Mouse (Mus musculus) kidney, postnatal 10 days (tissue): Measurements from ENCODE around the gene Stag2.

Source experiments
- DNase-seq: peaks from one replicate; pipeline ENCODE4 v3.0.0; 2021; ENCODE audit warnings: mixed read lengths

The Stag2 gene

GRCm38 (mm10) chrX:42250342-42250741, 101.2 kb downstream of the Stag2 start:
- no peak for DNase-seq

DNA sequence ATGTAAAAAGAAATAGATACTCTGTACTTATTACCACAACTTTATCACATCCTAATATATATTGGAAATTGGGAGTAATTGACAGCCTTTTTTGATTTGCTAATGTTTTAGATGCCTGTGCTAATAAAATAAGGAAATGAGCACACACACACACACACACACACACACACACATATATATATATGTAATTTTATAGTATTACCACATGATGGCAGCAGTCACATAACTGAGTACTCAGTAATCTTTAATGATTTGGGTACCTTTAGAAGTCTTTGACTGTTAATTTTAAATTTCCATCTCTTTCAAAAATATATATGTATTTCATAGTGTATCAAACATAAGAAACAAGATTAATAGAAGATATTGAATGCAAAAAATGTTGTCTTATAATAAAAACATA, 123.6 kb downstream of the Stag2 start:
- peak; percentile 7 for DNase-seq

- no peak for DNase-seq
Measured at GRCm38 (mm10) chrX:42290215-42290614, 141.1 kb downstream of the Stag2 start.

DNA sequence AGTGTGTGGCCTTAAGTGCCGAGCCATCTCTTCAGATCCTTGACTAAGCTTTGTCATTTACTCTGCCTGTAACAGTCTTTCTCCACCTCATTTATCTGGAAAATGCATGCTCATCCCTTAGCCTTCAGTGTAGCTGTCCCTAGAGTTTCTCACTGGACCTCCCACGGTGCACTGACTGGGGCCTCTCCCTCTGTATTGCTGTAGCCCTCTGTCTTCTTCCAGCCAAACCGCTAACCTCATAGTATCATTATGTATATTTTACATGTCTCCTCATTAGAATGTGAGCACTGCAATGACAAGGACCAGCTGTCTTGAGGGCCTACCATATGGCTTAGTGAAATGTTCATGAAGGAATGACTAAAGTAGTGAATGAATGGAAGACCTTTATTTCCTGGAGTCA, 166.1 kb downstream of the Stag2 start:
- no peak for DNase-seq

- DNase-seq: no peak
Measured at GRCm38 (mm10) chrX:42320424-42320823, 171.3 kb downstream of the Stag2 start.

DNA sequence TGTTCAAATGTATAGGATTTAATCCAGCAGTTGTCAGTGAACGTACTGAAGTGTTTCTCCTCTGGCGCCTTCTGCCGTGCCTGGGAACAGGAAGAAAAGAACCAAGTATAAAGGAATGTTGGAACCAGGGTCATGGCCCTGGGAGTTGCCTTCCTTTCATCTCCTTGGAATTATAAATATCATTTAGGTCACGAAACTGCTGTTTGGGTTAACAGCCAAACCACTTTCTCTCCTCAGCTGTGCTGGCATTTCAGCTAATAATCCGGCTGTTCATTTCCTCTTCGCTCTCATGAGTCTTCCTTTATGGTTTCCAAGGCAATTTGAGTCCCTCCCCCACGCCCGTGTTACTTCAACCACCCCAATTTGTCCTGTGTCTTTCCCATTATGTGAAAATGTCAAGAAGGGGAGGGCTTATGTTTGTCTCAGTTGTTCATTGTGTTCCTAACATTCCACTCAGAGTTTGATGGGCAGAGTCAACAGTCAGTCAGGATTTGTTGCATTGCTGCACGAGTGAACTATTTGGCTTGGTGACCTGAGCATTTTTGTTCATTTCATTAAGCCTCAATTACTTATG, 172.2 kb downstream of the Stag2 start:
- DNase-seq: no peak

DNA sequence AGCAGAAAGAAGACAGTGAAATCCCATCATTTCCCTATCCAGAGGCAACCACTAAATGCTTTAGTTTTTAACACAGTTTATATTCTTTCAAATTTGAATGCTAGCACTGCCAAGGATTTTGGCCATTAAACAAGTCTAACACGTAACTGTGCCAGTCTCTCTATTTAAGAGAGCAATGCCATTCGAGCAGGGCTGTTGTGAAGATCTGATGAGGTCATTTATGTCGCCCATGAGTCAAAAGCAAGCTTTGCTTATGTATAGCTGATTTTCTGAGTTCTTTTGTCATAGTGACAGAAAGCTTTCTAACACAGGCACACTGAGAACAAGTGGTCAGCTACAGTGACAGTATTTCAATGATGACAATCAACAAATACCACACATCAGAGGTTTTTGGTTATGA, 175.7 kb downstream of the Stag2 start:
- no peak for DNase-seq
